Mouse (Mus musculus) midbrain, embryonic 15.5 days (tissue): ENCODE measurements at regions not wholly inside any gene's neighbourhood (a gene's known extent, or its start where the extent isn't known, plus 50 kb on each side); places are given as distances from the start of the nearest gene placed in this dataset.

Experiments used
- ATAC-seq: fragments of 200-750 bp; cut with Nextera tagmentation; replicated peaks from 2 replicates; pipeline ENCODE4 v1.8.0; 2017; ENCODE audit warnings: moderate TSS enrichment
- H3K27ac ChIP-seq: fragments of 300-500 bp; sonication (generic); 2 replicates; pipeline ENCODE4 v1.5.1; 2015; ENCODE audit warnings: mild to moderate bottlenecking, inconsistent platforms
- H3K27me3 ChIP-seq: fragments of 300-500 bp; sonication (generic); replicated peaks from 2 replicates; pipeline ENCODE4 v1.6.1; 2015; ENCODE audit warnings: inconsistent platforms
- H3K36me3 ChIP-seq: fragments of 300-500 bp; sonication (generic); replicated peaks from 2 replicates; pipeline ENCODE4 v1.6.1; 2015; ENCODE audit warnings: inconsistent platforms
- H3K4me1 ChIP-seq: fragments of 300-500 bp; sonication (generic); 2 replicates; pipeline ENCODE4 v1.6.1; 2015; ENCODE audit warnings: inconsistent platforms
- H3K4me2 ChIP-seq: fragments of 300-500 bp; sonication (generic); 2 replicates; pipeline ENCODE4 v1.6.1; 2015; ENCODE audit warnings: inconsistent platforms, mild to moderate bottlenecking, moderate library complexity
- H3K4me3 ChIP-seq: fragments of 300-500 bp; sonication (generic); 2 replicates; pipeline ENCODE4 v1.5.1; 2015; ENCODE audit warnings: mild to moderate bottlenecking, inconsistent platforms
- H3K9ac ChIP-seq: fragments of 300-500 bp; sonication (generic); 2 replicates; pipeline ENCODE4 v1.6.1; 2015; ENCODE audit warnings: mild to moderate bottlenecking, inconsistent platforms
- H3K9me3 ChIP-seq: fragments of 300-500 bp; sonication (generic); 2 replicates; pipeline ENCODE4 v1.6.1; 2016; ENCODE audit warnings: inconsistent platforms
- WGBS: fragments of 180-500 bp; shearing (Covaris S2); methylation state at CpG from one replicate; pipeline ENCODE4 v1.1.7; 2015; ENCODE audit warnings: mixed read lengths; 5-methylcytosine and 5-hydroxymethylcytosine counted together

DNA sequence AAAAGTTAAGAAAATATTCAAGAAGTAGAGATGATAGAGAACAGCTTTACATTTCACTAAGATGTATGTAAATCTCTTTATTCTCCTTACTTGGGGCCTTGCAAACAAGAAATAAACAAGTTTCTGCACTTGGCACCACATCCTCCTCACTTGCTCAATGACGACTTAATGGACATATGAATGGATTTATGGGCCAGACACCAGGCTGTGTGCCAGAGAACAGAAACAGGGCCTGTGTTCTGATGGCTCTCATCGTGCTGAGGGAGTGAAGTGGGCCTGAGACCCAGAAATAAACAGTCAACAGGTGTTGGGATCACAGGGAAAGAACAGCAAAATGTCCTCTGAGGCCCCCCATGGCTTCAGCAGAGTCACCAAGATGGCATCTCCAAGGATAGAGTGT is 201.6 kb downstream of the Plpp3 start:
- Histone ChIP-seq H3K4me3 (no peak overlapping the region), H3K27me3 (no peaks in the 10 kb centered on the region), H3K4me2 (no peak overlapping the region), H3K36me3 (no peaks in the 10 kb centered on the region), H3K27ac (no peak overlapping the region), H3K9ac (no peak overlapping the region), H3K9me3 (no peaks in the 10 kb centered on the region), H3K4me1 (no peaks in the 10 kb centered on the region)
- ATAC-seq, result no peak
- WGBS, result 60% methylated on average over 2 of the region's 2 CpGs

DNA sequence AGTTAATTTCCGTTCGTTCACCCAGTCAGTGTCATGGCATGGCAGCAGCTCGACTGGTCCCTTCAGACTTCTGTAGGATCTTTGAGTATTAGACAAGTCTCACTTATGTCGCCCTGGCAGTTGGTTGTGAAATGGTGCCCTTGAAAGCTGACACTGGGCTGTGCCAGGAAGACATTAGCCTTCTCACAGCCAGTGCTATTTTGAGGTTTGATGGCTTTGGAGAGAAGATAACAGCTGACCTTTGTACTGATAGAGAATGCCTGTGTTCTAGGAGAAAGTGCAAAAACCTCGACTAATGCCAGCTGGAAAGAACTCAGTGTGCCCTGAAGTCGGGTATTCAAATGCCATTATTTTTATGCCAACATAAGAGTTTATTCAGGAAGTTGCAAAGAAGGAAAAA is 207.3 kb downstream of the Plpp3 start:
- no peaks in the 10 kb centered on the region for H3K4me1 ChIP-seq
- H3K9ac ChIP-seq, result no peak overlapping the region
- 85% methylated on average over 6 of the region's 6 CpGs for WGBS
- no peaks in the 10 kb centered on the region for H3K9me3 ChIP-seq
- H3K4me2 ChIP-seq, result no peak overlapping the region
- no peaks in the 10 kb centered on the region for H3K27me3 ChIP-seq
- no peak overlapping the region for H3K27ac ChIP-seq
- no peaks in the 10 kb centered on the region for H3K36me3 ChIP-seq
- H3K4me3 ChIP-seq, result no peak overlapping the region
- ATAC-seq, result no peak

DNA sequence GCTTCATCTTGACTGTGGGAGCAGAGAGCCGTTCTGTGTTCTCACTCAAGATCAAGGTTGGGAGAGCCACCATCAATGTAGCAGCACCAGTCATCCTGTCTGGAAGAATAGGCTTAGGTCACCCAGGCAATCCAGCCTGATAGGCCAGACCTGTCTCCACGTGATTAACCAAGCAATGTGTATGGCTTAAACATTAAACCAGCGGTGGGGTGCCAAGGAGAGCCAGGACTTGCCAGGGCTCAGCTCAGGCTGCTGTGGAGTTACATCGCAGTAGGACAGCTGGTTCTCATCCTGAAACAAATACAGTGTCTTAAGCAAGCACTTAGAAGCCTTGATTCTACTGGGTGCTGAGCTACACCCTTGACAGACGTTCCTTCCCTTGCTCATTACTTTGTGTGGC is 207.9 kb downstream of the Plpp3 start:
- no peak overlapping the region for H3K4me3 ChIP-seq
- 85% methylated on average over 5 of the region's 5 CpGs for WGBS
- H3K4me1 ChIP-seq, result no peaks in the 10 kb centered on the region
- no peak for ATAC-seq
- no peaks in the 10 kb centered on the region for H3K27me3 ChIP-seq
- no peaks in the 10 kb centered on the region for H3K36me3 ChIP-seq
- no peak overlapping the region for H3K27ac ChIP-seq
- H3K9ac ChIP-seq, result no peak overlapping the region
- no peaks in the 10 kb centered on the region for H3K9me3 ChIP-seq
- H3K4me2 ChIP-seq, result no peak overlapping the region

DNA sequence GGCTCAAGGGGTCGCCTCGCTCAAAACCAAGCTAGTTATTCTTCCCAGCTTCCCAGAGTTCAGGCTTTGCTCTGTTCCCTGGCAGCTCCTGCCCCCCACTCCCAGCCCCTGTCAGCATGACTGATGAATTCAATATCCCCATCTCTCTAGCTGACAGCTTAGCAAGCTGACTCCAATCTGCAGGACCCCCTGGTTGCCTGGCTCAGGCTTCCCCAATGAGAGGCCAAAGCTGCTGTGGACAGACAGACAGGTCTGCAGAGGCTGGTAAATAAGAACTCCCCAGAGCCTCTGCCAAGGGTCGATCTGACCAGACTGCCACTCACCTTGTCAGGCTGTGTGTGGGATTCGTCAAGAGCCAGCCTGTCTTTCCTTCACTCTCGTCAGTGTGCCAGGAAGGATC is 219.4 kb downstream of the Plpp3 start:
- Histone ChIP-seq H3K9me3 (no peaks in the 10 kb centered on the region), H3K4me3 (no peak overlapping the region), H3K27me3 (no peaks in the 10 kb centered on the region), H3K9ac (no peak overlapping the region), H3K4me1 (no peaks in the 10 kb centered on the region), H3K36me3 (no peaks in the 10 kb centered on the region), H3K4me2 (no peak overlapping the region), H3K27ac (no peak overlapping the region)
- 51% methylated on average over 5 of the region's 5 CpGs for WGBS
- ATAC-seq, result no peak

DNA sequence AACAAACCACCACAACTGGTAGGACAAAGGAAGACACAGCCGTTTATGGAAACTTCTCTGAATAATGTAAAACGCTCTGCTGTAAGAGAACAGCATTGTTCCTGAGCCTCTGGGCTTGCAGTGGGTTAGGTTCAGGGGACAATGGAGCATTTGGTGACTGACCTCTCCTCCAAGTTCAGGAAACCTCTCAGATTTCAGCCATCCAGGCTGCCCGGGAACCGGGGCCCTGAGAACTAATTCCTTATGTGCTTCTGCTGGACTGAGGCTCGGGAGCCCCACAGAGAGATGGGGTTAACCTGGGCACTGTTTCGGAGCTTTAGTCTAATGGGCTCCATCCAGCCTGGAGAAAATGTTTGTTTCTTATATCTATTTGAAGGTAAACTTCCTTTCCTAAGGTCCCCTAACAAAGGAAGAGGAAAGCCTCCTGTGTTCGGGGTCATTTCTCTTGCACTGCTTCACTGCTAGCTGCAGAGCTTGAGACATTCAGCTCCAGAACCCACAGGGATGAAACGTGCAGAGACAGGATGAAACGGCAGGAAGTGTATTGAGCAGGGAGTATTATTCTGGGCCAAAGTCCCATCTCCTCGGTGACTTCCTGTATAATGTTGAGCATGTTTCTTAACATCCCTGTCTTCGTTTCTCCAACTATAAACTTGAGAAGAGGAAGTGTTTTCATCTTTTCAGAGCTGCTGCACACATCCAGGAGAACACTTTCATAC is 220.5 kb downstream of the Plpp3 start:
- 70% methylated on average over 11 of the region's 11 CpGs for WGBS
- Histone ChIP-seq H3K4me1 (no peaks in the 10 kb centered on the region), H3K36me3 (no peaks in the 10 kb centered on the region), H3K9ac (no peak overlapping the region), H3K9me3 (no peaks in the 10 kb centered on the region), H3K27ac (no peak overlapping the region), H3K4me2 (no peak overlapping the region), H3K27me3 (no peaks in the 10 kb centered on the region), H3K4me3 (no peak overlapping the region)
- no peak for ATAC-seq

DNA sequence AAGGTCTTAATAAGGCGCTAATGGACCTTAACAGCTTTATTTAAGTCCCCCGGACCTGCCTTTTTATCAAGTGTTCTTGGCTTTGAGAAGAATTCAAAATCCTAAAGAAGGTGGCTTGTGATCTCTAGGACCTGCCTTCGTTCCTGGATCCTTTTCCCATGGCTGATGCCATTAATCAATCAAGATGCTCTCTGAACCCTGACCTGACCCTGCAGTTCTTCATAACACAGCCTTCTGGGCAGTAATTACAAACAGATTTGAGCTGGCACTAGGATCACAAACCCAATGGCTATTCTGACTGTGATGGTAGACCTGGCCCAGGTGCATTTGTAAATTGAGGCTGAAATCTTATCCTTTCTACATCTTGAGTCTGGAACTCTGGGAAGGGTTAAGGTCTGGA is 227.7 kb downstream of the Plpp3 start:
- no peak overlapping the region for H3K4me2 ChIP-seq
- no peaks in the 10 kb centered on the region for H3K36me3 ChIP-seq
- 76% methylated on average over 3 of the region's 3 CpGs for WGBS
- H3K4me3 ChIP-seq, result no peak overlapping the region
- H3K9ac ChIP-seq, result no peak overlapping the region
- no peak for ATAC-seq
- no peak overlapping the region for H3K27ac ChIP-seq
- H3K4me1 ChIP-seq, result no peaks in the 10 kb centered on the region
- H3K9me3 ChIP-seq, result no peaks in the 10 kb centered on the region
- no peaks in the 10 kb centered on the region for H3K27me3 ChIP-seq

DNA sequence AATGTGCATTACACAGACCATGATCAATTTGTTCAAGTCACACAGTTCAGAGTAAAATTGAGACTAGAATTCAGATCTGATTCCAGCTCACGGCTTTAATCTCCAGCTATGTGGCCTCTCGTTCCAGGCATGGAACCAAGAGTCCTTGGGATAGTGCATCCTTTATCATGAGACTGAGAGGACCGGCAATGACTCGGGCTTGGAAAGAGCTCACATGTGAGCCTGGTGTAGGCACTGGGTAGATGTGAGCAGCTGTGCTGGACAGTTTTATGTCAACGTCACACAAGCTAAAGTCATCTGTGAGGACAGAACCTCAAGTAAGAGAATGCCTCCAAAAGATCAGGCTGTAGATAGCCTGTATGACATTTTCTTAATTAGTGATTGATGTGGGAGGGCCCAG is 228.3 kb downstream of the Plpp3 start:
- Histone ChIP-seq H3K4me2 (no peak overlapping the region), H3K9me3 (no peaks in the 10 kb centered on the region), H3K9ac (no peak overlapping the region), H3K27ac (no peak overlapping the region), H3K27me3 (no peaks in the 10 kb centered on the region), H3K36me3 (no peaks in the 10 kb centered on the region), H3K4me1 (no peaks in the 10 kb centered on the region), H3K4me3 (no peak overlapping the region)
- ATAC-seq, result no peak
- WGBS, result 92% methylated on average over 5 of the region's 5 CpGs

DNA sequence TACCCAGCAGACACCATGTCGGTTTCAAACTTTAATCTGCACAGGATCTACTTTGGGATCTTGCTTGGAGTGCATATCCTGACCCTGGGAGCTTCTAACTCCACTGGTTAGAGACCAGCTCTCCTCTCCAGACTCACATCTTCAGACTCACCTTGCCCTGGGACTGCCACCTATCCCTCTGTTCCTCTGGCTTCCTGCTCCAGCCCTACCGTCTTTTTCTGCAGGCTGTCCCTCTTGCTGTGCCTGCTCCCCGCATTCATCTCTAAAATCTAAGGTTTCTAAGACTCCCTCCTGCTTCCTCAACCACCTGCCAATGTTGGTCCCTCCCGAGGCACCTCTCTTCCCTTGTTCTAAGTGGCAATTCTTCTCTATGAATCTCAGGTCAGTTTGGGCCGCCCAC is 233.2 kb downstream of the Plpp3 start:
- H3K4me1 ChIP-seq, result no peaks in the 10 kb centered on the region
- no peak overlapping the region for H3K4me3 ChIP-seq
- H3K27ac ChIP-seq, result no peak overlapping the region
- H3K27me3 ChIP-seq, result no peaks in the 10 kb centered on the region
- H3K9me3 ChIP-seq, result no peaks in the 10 kb centered on the region
- H3K4me2 ChIP-seq, result no peak overlapping the region
- no peaks in the 10 kb centered on the region for H3K36me3 ChIP-seq
- no peak for ATAC-seq
- 27% methylated on average over 5 of the region's 5 CpGs for WGBS
- H3K9ac ChIP-seq, result no peak overlapping the region

DNA sequence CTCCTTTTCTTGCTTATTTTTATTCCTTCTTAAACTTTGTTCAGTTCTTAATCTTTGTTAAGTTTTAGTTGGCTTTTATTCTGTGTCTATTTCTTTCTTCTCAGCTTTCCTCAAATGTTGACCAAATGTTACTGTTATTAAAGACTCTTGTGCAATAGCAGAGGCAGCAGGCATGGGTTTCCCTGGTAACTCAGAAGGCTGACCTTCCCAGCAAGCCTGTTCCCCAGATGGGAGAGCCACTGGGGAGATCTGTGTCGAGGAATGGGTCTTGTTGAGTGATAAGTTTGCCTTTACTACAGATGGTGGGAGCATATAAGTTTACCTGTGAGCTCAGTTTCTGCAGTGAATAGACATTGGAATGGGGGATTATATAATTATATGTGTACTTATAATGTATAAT is 237.2 kb downstream of the Plpp3 start:
- ATAC-seq, result no peak
- Histone ChIP-seq H3K36me3 (no peaks in the 10 kb centered on the region), H3K9ac (no peak overlapping the region), H3K4me2 (no peak overlapping the region), H3K27me3 (no peaks in the 10 kb centered on the region), H3K27ac (no peak overlapping the region), H3K9me3 (no peaks in the 10 kb centered on the region), H3K4me3 (no peak overlapping the region), H3K4me1 (no peaks in the 10 kb centered on the region)
- WGBS, result 44% methylated on average over 1 of the region's 1 CpGs

DNA sequence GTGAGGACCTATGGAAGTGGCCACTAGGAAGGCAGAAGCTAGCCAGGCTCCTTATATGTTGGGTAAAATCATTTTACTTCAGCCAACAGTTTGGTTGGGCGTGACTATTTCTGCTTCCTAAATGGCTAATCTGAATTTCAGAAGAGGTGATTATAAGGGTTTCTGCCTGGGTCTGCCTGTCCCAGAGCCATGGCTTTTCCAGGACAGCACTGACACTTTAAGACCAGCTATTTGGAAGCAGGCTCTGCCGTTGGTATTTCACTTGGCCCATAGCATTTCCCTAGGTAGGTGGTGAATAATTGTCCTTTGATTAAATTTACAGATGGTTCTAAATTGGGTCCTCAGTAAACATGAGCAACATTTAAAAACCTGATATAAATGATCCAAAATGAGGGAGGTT is 240.3 kb downstream of the Plpp3 start:
- Histone ChIP-seq H3K9ac (no peak overlapping the region), H3K4me3 (no peak overlapping the region), H3K4me2 (no peak overlapping the region), H3K36me3 (no peaks in the 10 kb centered on the region), H3K4me1 (no peaks in the 10 kb centered on the region), H3K9me3 (no peaks in the 10 kb centered on the region), H3K27ac (no peak overlapping the region), H3K27me3 (no peaks in the 10 kb centered on the region)
- 67% methylated on average over 2 of the region's 2 CpGs for WGBS
- ATAC-seq, result no peak

DNA sequence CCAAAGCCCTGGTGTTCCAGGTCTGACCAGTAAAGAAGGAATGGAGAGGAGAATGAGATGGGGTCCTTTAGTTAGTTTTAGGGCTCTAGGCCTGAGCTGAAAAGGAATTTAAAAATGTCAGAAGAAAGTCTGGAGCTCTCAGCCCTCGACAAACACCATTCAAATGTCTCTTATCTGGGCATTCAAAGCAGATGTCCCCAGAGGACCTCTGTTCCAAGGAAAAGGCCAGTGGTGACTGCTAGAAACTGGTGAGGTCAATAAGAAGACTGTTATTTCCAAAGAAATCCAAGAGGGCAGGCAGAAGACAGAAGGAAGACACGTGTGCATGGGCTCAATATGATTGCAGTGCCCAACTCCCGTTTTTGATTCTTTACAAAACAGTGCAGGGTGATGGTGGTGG is 244.9 kb downstream of the Plpp3 start:
- H3K27ac ChIP-seq, result no peak overlapping the region
- H3K36me3 ChIP-seq, result no peaks in the 10 kb centered on the region
- no peak for ATAC-seq
- no peaks in the 10 kb centered on the region for H3K27me3 ChIP-seq
- WGBS, result 79% methylated on average over 3 of the region's 3 CpGs
- H3K9ac ChIP-seq, result no peak overlapping the region
- no peak overlapping the region for H3K4me3 ChIP-seq
- no peaks in the 10 kb centered on the region for H3K9me3 ChIP-seq
- H3K4me2 ChIP-seq, result no peak overlapping the region
- H3K4me1 ChIP-seq, result no peaks in the 10 kb centered on the region

DNA sequence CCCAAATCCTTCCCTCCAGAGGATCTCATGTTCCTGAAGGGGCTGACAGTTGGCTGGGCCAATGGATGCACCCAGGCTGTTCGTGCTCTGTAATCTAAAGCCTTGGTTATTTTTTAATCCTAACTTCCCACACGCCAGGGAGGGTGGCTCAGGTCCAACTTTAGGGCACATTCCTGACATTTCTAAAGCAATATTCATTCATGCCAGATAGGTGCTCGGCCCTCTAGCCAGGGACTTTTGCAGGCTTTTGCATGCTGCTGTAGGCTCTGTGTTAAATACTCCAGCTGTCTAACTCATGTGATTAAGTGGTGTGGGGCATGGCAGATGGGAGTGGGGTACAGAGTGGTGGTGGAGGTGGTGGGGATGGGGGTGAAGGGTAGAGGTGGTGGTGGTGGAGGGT is 246.0 kb downstream of the Plpp3 start:
- Histone ChIP-seq H3K4me2 (no peak overlapping the region), H3K4me1 (no peaks in the 10 kb centered on the region), H3K4me3 (no peak overlapping the region), H3K27ac (no peak overlapping the region), H3K27me3 (no peaks in the 10 kb centered on the region), H3K36me3 (no peaks in the 10 kb centered on the region), H3K9ac (no peak overlapping the region), H3K9me3 (no peaks in the 10 kb centered on the region)
- 64% methylated on average over 3 of the region's 3 CpGs for WGBS
- ATAC-seq, result no peak

DNA sequence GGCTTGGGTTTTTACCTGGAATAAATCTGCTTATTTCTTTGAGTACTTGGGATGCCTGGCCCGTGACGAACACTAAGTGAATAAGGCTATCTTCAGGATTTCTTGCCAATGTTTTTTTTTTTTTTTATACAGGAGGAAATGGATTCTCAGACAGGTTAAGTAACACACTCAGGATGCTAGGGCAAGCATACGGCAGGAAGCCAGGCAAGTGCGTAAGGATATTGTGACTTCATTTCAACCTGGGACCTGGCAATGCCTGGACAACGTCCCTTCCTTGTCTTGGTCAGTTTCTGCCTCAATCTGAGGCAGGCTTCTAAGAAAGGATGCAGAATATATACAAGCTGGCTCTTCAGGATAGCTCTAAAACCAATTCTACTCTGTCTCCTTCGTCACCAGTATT is 246.5 kb downstream of the Plpp3 start:
- H3K27ac ChIP-seq, result no peak overlapping the region
- no peak for ATAC-seq
- H3K9ac ChIP-seq, result no peak overlapping the region
- no peak overlapping the region for H3K4me3 ChIP-seq
- no peaks in the 10 kb centered on the region for H3K27me3 ChIP-seq
- no peaks in the 10 kb centered on the region for H3K9me3 ChIP-seq
- no peaks in the 10 kb centered on the region for H3K4me1 ChIP-seq
- no peaks in the 10 kb centered on the region for H3K36me3 ChIP-seq
- 92% methylated on average over 6 of the region's 6 CpGs for WGBS
- no peak overlapping the region for H3K4me2 ChIP-seq
